Mouse (Mus musculus) urinary bladder, postnatal 14 days (tissue): ENCODE measurements at regions not wholly inside any gene's neighbourhood (a gene's known extent, or its start where the extent isn't known, plus 50 kb on each side); places are given as distances from the start of the nearest gene placed in this dataset.

Source experiments
- DNase-seq: peaks from one replicate; pipeline ENCODE4 v3.0.0; 2021; ENCODE audit warnings: low spot score

DNA sequence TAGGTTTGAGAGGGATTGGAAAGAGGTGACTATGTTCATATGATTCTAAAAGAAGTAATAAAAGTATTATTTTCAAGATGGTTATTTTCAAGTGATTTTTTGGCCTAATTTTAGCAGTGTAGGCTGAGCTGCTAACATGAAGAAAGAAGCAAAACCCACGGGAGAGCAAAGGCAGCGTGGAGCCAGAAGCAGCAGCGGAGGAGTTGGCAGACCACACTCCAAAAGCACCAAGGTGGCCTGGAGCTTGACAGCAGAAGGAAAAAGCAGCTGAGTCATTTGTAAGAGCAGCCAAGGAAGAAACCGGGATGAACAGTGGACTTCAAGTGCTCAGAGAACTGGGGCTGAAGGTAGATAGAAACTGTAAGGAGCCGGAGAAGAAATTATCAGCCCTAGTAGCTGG is 55.9 kb downstream of the Hdgfl1 start:
- DNase-seq: peak; percentile 7

DNA sequence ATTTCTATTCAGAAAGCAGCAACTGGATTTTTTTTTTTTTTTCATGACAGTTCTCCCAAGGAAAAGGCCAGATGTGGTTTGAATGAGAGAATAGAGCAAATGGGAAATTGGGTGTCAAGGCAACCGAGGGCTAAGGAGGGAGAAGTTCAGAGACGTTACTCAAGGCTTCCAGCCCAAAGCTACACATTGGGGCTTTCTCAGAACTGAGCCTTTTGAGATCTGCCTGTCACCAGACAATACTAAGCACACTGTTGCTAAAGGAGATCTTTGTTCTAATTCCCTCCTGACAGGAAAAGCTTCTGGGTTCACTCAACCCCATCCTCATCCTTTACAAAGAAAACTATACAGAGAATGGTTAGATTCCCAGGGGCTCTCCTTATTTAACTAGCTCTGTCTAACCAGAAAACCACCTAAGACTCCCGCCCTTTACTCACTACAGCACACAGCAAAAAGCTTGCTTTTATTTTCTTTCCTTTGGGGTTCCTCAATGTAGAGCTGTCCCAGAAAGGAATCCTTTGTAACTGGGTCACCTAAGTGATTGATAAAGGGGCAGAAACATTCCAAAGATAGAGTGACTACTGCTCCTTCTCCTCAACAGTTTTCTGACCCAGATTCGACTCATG is 70.8 kb downstream of the Hdgfl1 start:
- no peak for DNase-seq

DNA sequence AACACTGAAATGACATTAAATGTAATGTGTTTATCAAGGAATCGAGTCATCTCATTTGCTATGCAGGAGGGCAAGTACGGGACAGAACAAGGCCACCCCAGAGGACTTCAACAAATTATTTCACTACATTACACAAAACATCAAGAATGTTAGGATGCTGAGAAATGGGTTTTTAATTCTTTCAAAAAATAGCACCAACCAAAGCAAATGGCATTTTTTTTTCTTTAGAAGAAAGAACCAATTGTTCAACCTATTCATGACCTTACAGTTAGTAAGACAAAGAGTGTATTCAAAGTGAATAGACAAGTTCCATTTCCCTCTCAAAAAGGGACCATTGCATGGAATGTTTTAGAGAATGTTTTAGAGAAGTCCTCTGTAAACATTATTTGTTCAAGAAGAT is 110.5 kb downstream of the Hdgfl1 start:
- DNase-seq: no peak

- no peak for DNase-seq
These were observed 112.9 kb downstream of the Hdgfl1 start for GRCm38 (mm10) chr13:26657010-26657611.
